Mouse (Mus musculus) layer of hippocampus, adult 11-12 months (tissue): ENCODE measurements around the gene Kank1.
A peak's percentile ranks its signal among the peaks of the same experiment; 100 is the strongest.

Source experiments
- DNase-seq: peaks from one replicate; pipeline ENCODE4 v3.0.0; 2022; ENCODE audit warnings: low spot score

Gene Kank1

GRCm38 (mm10) chr19:25251610-25252140, 14.9 kb downstream of the Kank1 start:
- DNase-seq: no peak

DNA sequence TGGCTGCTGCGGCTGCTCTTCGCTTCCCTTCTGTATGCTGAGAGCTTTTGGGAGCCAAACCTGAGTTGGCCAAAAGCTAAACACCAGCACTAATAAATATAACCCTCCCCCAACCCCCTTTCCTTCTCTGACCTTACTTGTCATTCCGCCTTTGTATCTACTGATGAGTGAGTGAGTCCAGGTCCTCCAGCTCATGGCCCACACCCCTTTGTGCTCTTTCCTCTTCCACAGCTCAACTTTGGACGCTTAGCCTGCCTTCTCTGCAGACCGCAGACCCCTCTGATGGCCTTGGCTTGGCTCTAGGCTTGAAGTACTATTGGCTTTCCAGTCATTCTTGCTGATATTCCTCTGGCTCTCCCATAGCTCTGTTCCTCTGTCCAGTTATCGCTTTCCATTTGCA, 16.4 kb downstream of the Kank1 start:
- DNase-seq: no peak

DNA sequence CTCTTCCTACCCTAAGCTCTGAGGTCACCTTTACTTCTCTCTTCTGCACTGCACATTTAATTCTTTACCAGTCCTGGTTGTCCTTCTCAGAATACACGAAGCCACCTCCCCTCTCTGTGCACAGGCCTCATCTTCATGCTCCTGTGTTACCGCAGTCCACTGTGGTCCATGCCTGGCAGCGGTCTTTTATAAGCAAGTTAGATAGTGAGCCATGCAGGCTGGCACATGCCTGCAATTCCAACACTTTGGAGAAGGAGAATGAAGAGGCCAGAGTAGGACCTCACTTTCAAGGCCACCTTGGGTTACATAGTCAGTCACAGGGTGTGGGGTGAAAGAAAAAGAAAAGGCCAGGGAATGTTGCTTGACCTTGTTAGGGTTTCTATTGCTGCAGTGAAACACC, 16.9 kb downstream of the Kank1 start:
- no peak for DNase-seq

DNA sequence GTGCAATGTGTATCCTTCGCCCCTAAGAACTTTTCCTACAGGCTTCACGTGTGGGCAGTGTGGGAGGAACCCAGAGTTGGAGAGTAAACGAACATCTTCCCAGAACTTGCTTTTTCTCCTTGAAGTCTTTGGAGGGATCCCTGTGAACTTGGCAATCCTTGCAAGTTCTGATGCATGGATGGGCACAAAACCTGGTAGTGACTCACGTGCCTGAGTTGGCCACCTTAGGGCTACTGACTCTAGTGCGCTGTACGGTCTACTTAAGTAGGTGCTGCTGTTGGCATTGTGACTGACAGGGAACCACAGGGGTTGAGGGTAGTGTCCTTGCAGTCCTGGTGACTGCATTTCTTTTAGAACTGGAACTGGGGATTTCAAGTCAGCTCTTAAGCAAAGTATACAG, 21.5 kb downstream of the Kank1 start:
- no peak for DNase-seq

DNA sequence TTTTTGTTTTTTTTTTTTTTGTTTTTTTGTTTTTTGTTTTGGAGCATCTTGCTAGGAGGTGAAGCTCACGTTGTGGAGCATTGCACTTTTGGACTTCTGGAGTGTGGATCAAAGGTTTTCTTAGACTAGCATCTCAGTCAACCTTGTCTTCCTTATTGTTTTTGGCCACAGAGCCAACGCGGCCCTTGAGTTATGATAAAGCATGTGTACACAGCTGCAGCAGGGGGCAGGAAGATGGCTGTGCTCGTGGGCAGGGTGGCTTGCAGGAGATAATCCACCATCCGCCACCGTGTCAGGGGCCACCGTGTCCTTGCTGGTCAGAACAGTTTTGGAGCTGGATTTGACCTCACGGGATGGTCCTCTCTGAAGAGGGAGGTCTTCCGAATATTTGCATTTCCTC, 29.4 kb downstream of the Kank1 start:
- DNase-seq: no peak

DNA sequence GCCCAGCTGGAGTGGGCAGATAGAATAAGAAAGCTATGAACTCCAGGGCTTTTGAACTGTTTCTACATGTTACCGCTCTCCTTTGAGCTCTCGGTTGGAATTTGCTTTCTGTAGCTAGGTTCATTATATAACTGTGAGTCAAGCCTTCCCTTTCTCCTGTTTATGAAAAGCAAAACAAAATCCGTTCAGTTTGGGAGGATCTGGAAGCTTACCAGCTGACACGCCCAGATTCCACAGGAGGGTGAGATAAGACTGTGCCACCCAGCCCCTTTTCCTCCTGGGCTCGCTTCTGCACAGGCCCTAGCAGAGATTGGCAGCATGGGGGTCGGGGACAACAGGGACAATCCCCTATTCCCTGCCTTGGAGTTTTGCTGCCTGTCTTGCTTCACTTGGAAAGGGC, 30.5 kb downstream of the Kank1 start:
- peak; percentile 7 for DNase-seq

- peak; percentile 69 for DNase-seq
Measured at GRCm38 (mm10) chr19:25268532-25268931, 31.8 kb downstream of the Kank1 start.

GRCm38 (mm10) chr19:25271591-25271990, 34.8 kb downstream of the Kank1 start:
- DNase-seq: no peak

DNA sequence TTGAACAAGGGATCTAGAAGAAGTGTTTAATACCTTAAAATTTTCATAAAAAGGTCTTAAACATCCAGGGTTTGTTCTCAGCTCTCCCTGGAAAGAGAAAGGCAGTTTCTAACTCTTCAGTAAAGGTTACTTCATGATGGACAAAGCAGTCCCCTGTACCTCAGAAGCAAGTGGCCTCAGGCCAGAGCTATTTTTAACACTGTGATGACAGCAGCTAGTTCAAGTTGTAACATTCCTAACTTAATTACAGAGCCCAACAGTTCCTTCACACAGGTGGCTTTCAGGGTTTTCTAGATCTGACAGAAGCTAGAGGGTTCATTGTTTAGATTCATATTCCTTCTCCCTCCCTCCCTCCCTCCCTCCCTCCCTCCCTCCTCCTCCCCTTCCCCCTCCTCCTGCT, 36.4 kb downstream of the Kank1 start:
- DNase-seq: no peak

- DNase-seq: no peak
Measured at GRCm38 (mm10) chr19:25276600-25277395, 40.0 kb downstream of the Kank1 start.

GRCm38 (mm10) chr19:25277761-25278160, 41.0 kb downstream of the Kank1 start:
- DNase-seq: no peak

DNA sequence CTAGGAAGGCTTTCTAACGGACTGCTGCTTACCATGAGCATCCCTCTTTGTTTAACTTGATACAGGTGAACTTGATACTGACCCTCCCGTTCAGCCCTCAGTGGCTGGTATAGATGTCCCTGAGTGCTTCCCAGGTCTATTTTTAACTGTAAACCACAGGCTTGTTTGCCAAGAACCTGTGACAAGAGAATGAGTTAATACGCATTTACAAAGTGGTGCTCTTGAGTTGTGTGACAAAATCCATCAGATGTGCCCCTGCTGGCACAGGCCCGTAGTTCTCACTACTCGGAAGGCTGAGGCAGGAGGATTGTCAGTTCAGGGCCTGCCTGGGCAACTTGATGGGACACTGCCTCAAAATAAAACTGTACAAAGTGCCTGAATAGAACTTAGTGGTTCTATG, 42.8 kb downstream of the Kank1 start:
- DNase-seq: no peak

DNA sequence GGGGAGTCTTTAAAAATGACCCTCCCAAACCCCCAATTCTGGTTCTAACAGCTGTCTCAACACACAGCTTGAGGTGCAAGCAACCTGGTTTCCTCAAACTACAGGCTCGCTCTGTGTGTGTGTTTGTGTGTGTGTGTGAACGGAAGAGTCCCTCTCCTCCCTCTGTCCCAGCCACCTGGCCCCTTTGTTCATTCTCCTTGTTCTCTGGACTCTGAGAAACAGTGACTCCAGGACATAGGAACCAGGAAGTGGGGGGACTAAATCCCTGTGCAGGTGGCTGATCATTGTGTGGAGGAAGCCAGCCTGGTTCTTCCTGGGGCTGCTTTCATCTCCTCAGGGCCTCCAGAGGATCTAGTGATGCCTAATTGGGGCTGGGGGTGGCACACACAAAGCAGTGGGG, 46.9 kb downstream of the Kank1 start:
- no peak for DNase-seq

GRCm38 (mm10) chr19:25285756-25286538, 49.2 kb downstream of the Kank1 start:
- DNase-seq: peak; percentile 65

DNA sequence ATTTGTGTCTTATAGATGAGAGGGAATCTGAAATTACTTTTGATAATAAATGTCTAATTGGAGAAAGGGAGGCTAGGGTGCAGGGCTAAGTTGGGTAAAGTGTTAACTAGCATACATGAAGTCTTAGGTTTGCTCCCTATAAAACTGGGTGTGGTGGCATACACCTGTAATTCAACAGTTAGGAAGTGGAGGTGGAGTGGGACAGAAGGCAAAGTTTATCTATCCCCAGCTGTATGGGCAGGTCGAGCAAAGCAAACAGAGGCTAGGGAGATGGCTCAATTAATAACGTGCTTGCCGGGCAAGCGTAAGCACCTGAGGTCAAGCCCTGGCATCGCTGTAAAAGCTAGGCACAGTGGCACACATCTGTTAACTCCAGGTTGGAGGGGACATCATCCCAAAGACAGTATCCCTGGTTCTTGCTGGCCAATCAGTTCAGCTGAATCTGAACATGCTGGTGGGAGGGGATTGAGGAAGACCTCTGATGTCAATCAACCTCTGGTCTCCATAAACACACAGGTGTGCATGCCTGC, 54.3 kb downstream of the Kank1 start:
- no peak for DNase-seq

DNA sequence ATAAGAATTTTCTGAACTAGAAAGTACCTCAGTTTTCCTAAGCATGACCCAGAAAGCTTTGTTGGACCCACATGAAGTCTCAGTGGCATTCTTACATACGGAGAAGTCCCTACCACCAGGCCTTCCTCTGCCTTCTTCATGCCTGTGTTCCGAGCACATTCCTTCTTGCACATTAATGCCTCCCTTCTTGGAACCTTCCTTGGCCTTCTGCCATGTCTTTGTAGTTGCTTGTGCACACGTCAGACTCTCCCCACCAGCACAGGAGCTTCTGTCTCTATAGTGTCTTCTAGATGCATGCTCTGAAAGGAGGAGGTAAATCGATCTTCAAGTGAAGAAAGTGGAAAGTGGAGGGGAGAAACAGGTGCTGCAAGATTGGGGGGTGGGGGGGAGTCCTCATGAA, 58.4 kb downstream of the Kank1 start:
- DNase-seq: no peak

- no peak for DNase-seq
Measured at GRCm38 (mm10) chr19:25297269-25297668, 60.5 kb downstream of the Kank1 start.

GRCm38 (mm10) chr19:25299852-25300670, 63.3 kb downstream of the Kank1 start:
- DNase-seq: no peak

GRCm38 (mm10) chr19:25301189-25301588, 64.4 kb downstream of the Kank1 start:
- DNase-seq: no peak

DNA sequence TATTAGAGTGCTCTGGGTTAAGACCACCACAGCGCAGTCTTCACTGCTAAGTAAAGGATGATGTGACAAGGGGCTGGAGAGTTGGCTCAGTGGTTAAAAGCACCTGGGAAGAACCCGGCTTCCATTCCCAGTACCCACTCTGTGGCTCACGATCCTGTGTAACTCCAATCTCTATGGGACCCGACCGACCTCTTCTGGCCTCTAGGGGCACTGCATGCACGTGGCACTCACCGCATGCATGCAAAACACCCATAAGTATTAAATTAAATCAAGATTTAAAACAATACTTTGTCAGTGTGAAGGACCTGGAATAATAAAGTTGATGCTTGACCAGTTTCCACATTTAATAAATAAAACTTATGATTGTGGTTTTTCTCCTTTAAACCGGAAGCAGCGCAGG, 69.5 kb downstream of the Kank1 start:
- DNase-seq: no peak

GRCm38 (mm10) chr19:25308156-25308555, 71.4 kb downstream of the Kank1 start:
- no peak for DNase-seq

DNA sequence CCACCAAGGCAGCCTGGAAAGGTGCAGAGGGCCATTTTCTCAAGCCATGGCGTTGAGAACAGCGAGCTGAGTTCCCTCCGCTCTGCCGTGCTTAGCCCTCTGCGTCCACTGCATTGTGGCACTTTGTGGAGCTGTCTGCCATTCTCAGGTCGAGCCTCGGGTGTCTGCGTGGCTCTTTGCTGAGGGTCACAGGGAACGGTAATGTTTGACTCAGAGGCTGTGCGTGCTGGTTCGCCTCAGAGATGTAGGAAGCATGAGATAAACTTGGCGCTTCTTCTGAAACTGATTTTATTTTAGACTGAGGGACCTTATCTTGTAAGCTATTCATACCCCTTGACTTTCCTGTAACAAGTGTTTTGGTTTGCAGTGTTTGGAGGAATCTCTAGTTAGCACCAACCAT, 72.0 kb downstream of the Kank1 start:
- no peak for DNase-seq
